In the genomic region with DNA sequence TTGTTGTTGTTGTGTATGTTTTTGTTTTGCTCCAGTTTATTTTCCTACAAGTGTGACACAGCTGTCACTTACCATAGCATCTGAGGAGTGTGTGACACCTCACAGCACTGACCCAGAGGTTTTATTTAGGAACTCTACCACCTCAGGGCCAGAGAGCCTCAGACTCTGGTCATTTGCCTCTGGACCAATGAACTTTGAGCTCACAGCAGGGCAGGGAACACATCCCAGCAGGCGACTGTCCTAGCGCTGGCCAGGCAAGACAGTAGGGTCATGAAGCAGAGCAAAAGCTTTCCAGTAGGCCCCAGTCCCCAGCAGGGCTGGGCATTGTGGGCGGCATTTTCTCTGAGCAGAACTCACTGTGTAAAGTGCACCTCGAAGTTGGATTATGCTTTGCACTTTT, we compare ENCODE assay signal across 13 mouse cellular contexts.
"Had no signal": no experiment of that assay in that cellular context is flagged by ENCODE, and none has a peak within 500 bp of the region (broad histone marks: within the 10 kb centered on the region; RNA-seq: fewer than 3 reads in every experiment).

No protein-coding gene starts in this region.

- ATAC-seq: intestine, embryonic 15.5 days; midbrain, embryonic 13.5 days had no signal

- H3K36me3 ChIP-seq: intestine, embryonic 15.5 days; limb, embryonic 15.5 days; liver, embryonic 13.5 days; midbrain, embryonic 13.5 days had no signal

- H3K9me3 ChIP-seq: intestine, embryonic 15.5 days; limb, embryonic 15.5 days; liver, embryonic 13.5 days; midbrain, embryonic 13.5 days had no signal

- H3K27ac ChIP-seq: intestine, embryonic 15.5 days; limb, embryonic 15.5 days; liver, embryonic 13.5 days; midbrain, embryonic 13.5 days had no signal

- H3K9ac ChIP-seq: intestine, embryonic 15.5 days; limb, embryonic 15.5 days; liver, embryonic 13.5 days; midbrain, embryonic 13.5 days had no signal

- H3K4me3 ChIP-seq: liver, embryonic 13.5 days had no signal

- DNase-seq: kidney, adult 18-20 months; kidney, postnatal 10 days; layer of hippocampus, postnatal 36 days; liver, embryonic 13.5 days; lung, adult 18-20 months; right cerebral cortex, adult 18-20 months; right cerebral cortex, postnatal 25 days; spleen, adult 18-20 months; thymus, adult 18-20 months; thymus, postnatal 14 days had no signal
